Mouse (Mus musculus) heart, postnatal 0 days (tissue): ENCODE data around the gene Radil. TPM values are rescaled to one million over a fixed set of nuclear protein-coding genes. Genes with fewer than 3 reads are reported as not detected.

Experiments
- ATAC-seq: fragments of 200-750 bp; cut with Nextera tagmentation; 2 replicates; pipeline ENCODE4 v1.8.0; 2017; ENCODE audit warnings: low read depth, moderate number of reproducible peaks, moderate library complexity; ENCODE audit not compliant: insufficient read depth
- DNase-seq: peaks from one replicate; pipeline ENCODE4 v3.0.0-alpha.2; 2016; ENCODE audit warnings: low spot score
- H3K27ac ChIP-seq: fragments of 300-500 bp; sonication (generic); 2 replicates; pipeline ENCODE4 v1.5.1; 2014; ENCODE audit warnings: low read depth, mild to moderate bottlenecking
- H3K27me3 ChIP-seq: fragments of 300-500 bp; sonication (generic); 2 replicates; pipeline ENCODE4 v1.6.1; 2014; ENCODE audit warnings: low read length, mixed read lengths; ENCODE audit not compliant: control insufficient read depth, insufficient read depth
- H3K36me3 ChIP-seq: fragments of 300-500 bp; sonication (generic); replicated peaks from 2 replicates; pipeline ENCODE4 v1.6.1; 2014; ENCODE audit warnings: low read length, mixed read lengths; ENCODE audit not compliant: control insufficient read depth, insufficient read depth
- H3K4me1 ChIP-seq: fragments of 300-500 bp; sonication (generic); 2 replicates; pipeline ENCODE4 v1.6.1; 2014; ENCODE audit warnings: antibody characterized with exemption; ENCODE audit not compliant: control insufficient read depth, insufficient read depth
- H3K4me2 ChIP-seq: fragments of 300-500 bp; sonication (generic); 2 replicates; pipeline ENCODE4 v1.6.1; 2014; ENCODE audit warnings: low read depth, mild to moderate bottlenecking, low read length, moderate library complexity
- H3K4me3 ChIP-seq: fragments of 300-500 bp; sonication (generic); 2 replicates; pipeline ENCODE4 v1.5.1; 2014; ENCODE audit warnings: low read depth, low read length
- H3K9ac ChIP-seq: fragments of 300-500 bp; sonication (generic); replicated peaks from 2 replicates; pipeline ENCODE4 v1.6.1; 2014; ENCODE audit warnings: low read depth, low read length, mixed read lengths
- H3K9me3 ChIP-seq: fragments of 300-500 bp; sonication (generic); replicated peaks from 2 replicates; pipeline ENCODE4 v1.6.1; 2016; ENCODE audit warnings: low read length; ENCODE audit not compliant: control insufficient read depth
- CTCF ChIP-seq: IDR thresholded peaks from 2 replicates; pipeline ENCODE4 v1.5.1; 2016; ENCODE audit warnings: antibody characterized with exemption, control low read depth, low read depth
- EP300 ChIP-seq: IDR thresholded peaks from 2 replicates; pipeline ENCODE4 v1.6.1; 2016; ENCODE audit warnings: antibody characterized with exemption, low read depth
- whole genome bisulfite sequencing: fragments of 180-500 bp; shearing (Covaris S2); extraction: QIAGEN DNeasy Blood & Tissue Kit; methylation state at CpG from one replicate; pipeline ENCODE4 v1.1.7; 2014; 5-methylcytosine and 5-hydroxymethylcytosine counted together
- polyA plus RNA-seq: library from polyadenylated mRNA; unstranded; fragments of >200 nt; fragmentation: Nextera tagmentation; extraction: Ambion mirVana; gene quantifications from 2 replicates; pipeline ENCODE4 v1.2.1, GENCODE M21; 2015
- total RNA-seq: library from RNA; depleted of rRNA; stranded (reverse); fragments of >200 nt; gene quantifications from 2 replicates; pipeline ENCODE4 v1.2.3, GENCODE M21; 2014; ENCODE audit warnings: low replicate concordance

Radil gene
- total and polyA plus RNA-seq, 2 experiments from 2014 or later: 2.9 to 4.3 TPM

DNA sequence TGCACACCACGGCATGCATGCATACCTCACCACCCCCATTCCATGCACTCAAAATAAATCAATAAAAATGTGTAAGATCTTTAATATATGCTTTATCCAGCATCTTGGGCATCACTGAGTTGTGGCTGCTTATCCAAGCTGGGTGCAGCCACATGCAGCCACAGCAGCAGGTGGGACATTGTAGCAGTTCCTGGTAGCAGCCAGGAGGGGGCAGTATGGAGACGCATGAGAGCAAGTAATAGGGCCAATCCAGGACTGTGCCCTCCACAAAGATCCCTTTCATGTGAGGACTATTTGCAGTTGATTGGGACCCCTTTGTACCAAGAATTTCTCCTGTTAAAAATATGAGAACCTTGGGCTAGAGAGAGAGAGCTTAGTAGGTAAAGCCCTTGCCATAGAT is 68.4 kb downstream of the Radil start:
- no peak for TF ChIP-seq EP300
- peak; percentile 34 for TF ChIP-seq CTCF
- ATAC-seq (no peak), DNase-seq (no peak)
- no peak overlapping the region for H3K27ac ChIP-seq
- H3K9ac ChIP-seq: no peak overlapping the region
- 56% methylated on average over 2 of the region's 2 CpGs for WGBS
- H3K9me3 ChIP-seq: no peaks in the 10 kb centered on the region
- H3K36me3 ChIP-seq: no peaks in the 10 kb centered on the region
- H3K27me3 ChIP-seq: no peaks in the 10 kb centered on the region
- no peak overlapping the region for H3K4me2 ChIP-seq
- no peak overlapping the region for H3K4me3 ChIP-seq
- no peaks in the 10 kb centered on the region for H3K4me1 ChIP-seq

DNA sequence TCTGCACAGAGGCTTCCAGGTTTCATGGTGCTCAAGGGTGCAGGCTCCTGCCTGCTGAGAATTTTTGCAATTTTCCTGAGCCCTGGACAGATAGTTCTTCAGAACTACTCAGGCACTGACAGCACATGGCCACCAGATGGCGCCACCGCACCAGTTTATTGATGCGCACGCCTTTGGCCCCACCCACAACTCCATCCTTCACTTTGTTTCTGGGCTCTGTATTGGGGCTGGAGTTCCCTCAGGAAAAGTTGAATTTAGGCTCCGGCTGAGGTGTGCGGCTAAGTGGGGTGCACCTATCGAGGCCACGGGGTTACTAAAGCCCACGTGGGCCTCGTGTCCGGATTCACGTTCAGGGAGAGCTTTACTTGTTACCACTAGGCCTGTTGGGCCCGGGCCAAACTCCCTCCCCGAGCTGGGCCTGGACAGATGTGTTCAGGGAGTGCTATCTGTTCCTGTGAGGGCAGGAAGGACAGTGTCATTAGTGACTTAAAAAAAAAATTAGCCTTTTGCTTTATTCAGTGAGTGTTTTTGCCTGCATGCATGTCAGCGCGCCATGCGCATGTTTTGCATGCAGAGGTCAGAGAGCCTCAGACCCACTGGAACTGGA is 72.0 kb downstream of the Radil start:
- TF ChIP-seq CTCF: peak; percentile 87
- TF ChIP-seq EP300: no peak
- ATAC-seq: peak; percentile 75
- no peaks in the 10 kb centered on the region for H3K27me3 ChIP-seq
- H3K36me3 ChIP-seq: peaks cover 2% of the 10 kb centered on the region; the same call in 1 of the 2 replicates
- H3K4me1 ChIP-seq: no peaks in the 10 kb centered on the region
- H3K9ac ChIP-seq: no peak overlapping the region
- 27% methylated on average over 17 of the region's 17 CpGs for WGBS
- no peak overlapping the region for H3K4me3 ChIP-seq
- H3K4me2 ChIP-seq: peak overlapping the region; percentile 40
- DNase-seq: peak; percentile 76
- no peak overlapping the region for H3K27ac ChIP-seq
- H3K9me3 ChIP-seq: no peaks in the 10 kb centered on the region

- no peak for DNase-seq
- no peak for ATAC-seq
These were observed 72.9 kb downstream of the Radil start for GRCm38 (mm10) chr5:142477866-142478615.

GRCm38 (mm10) chr5:142477346-142477745 is 73.6 kb downstream of the Radil start:
- Histone ChIP-seq H3K4me3 (no peak overlapping the region), H3K9ac (no peak overlapping the region), H3K4me2 (no peak overlapping the region), H3K27me3 (no peaks in the 10 kb centered on the region), H3K4me1 (no peaks in the 10 kb centered on the region), H3K36me3 (peaks cover 3% of the 10 kb centered on the region; the same call in 1 of the 2 replicates), H3K9me3 (no peaks in the 10 kb centered on the region), H3K27ac (no peak overlapping the region)
- 52% methylated on average over 12 of the region's 12 CpGs for WGBS
- DNase-seq (no peak), ATAC-seq (0 out of 2 replicates have a peak, but pooled peaks have one; percentile 28)
- no peak for TF ChIP-seq EP300

More at GRCm38 (mm10) chr5:142477866-142478615, 72.9 kb downstream of the Radil start:
- Histone ChIP-seq H3K27ac (no peak overlapping the region), H3K4me2 (no peak overlapping the region), H3K27me3 (no peaks in the 10 kb centered on the region), H3K4me1 (no peaks in the 10 kb centered on the region), H3K4me3 (no peak overlapping the region), H3K9me3 (no peaks in the 10 kb centered on the region), H3K9ac (no peak overlapping the region), H3K36me3 (peaks cover 3% of the 10 kb centered on the region; the same call in 1 of the 2 replicates)
- TF ChIP-seq CTCF: no peak
- 57% methylated on average over 5 of the region's 5 CpGs for WGBS

DNA sequence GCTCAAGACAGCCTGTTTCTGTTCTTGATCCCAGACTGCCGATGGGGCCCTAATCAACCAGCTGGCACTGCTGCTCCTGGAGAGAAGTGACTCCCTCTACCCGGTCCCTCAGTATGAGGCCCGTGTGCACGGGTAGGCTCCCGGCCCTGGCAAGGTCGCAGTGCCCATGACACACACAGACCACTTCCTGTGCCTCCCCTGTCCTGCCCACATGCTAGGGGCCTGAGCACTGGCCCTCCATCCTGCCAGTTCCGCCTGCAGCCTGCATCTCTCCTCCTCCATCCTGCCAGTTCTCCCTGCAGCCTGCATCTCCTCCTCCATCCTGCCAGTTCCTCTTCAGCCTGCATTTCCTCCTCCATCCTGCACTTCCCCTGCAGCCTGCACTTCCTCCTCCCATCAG is 75.2 kb downstream of the Radil start:
- Histone ChIP-seq H3K4me2 (no peak overlapping the region), H3K27ac (no peak overlapping the region), H3K4me3 (no peak overlapping the region), H3K27me3 (no peaks in the 10 kb centered on the region), H3K4me1 (no peaks in the 10 kb centered on the region), H3K9ac (no peak overlapping the region), H3K36me3 (peaks cover 9% of the 10 kb centered on the region), H3K9me3 (no peaks in the 10 kb centered on the region)
- ATAC-seq (no peak), DNase-seq (no peak)
- no peak for TF ChIP-seq EP300
- no peak for TF ChIP-seq CTCF
- WGBS: 66% methylated on average over 7 of the region's 7 CpGs
